Mouse (Mus musculus): ENCODE results near the gene Il4ra. TPM values are rescaled to one million over a fixed set of nuclear protein-coding genes. Genes with fewer than 3 reads are reported as not detected.

Il4ra gene
- polyA plus RNA-seq, 1 experiment from 2014 or later = 9.5 TPM

Other genes starting within 250 kb of the Il4ra start
- 8.8 and 9.3 TPM in 2 replicates for gene Kdm8, start 107.4 kb upstream of the Il4ra start, polyA plus RNA-seq (2015; fragmentation: Nextera tagmentation; extraction: Ambion mirVana)
- 111 and 121 TPM in 2 replicates for gene Nsmce1, start 60.5 kb upstream of the Il4ra start, polyA plus RNA-seq (2015; fragmentation: Nextera tagmentation; extraction: Ambion mirVana)
- 0.57 and 0.65 TPM in 2 replicates for gene Il21r, start 51.3 kb downstream of the Il4ra start, polyA plus RNA-seq (2015; fragmentation: Nextera tagmentation; extraction: Ambion mirVana)
- 20.2 and 23.7 TPM in 2 replicates for gene Gtf3c1, start 155.7 kb downstream of the Il4ra start, polyA plus RNA-seq (2015; fragmentation: Nextera tagmentation; extraction: Ambion mirVana)
- gene D430042O09Rik, start 155.8 kb downstream of the Il4ra start, polyA plus RNA-seq (2015; fragmentation: Nextera tagmentation; extraction: Ambion mirVana) = 6.0 and 8.0 TPM in 2 replicates